Mouse (Mus musculus): ENCODE measurements around the gene Pomt2. TPM values are rescaled to one million over a fixed set of nuclear protein-coding genes. Genes with fewer than 3 reads are reported as not detected.

Gene Pomt2
- polyA plus RNA-seq (2015; fragmentation: Illumina TruSeq; extraction: RNeasy Lipid Tissue Mini Kit (QIAGEN cat#74804); ENCODE audit: insufficient read depth, low read depth, low replicate concordance) = 4.1 TPM

GRCm38 (mm10) chr12:87147395-87148089, at the start of gene Pomt2:
Gene Pomt2, minus strand, starts transcription at chr12:87147968.

GRCm38 (mm10) chr12:87146966-87147365, 802 bp downstream of the Pomt2 start, which contains the start of gene Gstz1:
Gene Gstz1, plus strand, starts transcription at chr12:87147165.

GRCm38 (mm10) chr12:87102165-87102631, 45.6 kb downstream of the Pomt2 start, which contains the start of gene Ngb:
Gene Ngb, minus strand, starts transcription at chr12:87102539.

Other genes starting within 250 kb of the Pomt2 start
- 3.3 TPM for gene Cipc, start 200.9 kb downstream of the Pomt2 start, polyA plus RNA-seq (2015; fragmentation: Illumina TruSeq; extraction: RNeasy Lipid Tissue Mini Kit (QIAGEN cat#74804); ENCODE audit: insufficient read depth, low read depth, low replicate concordance)
- gene Zdhhc22, start 157.5 kb downstream of the Pomt2 start, polyA plus RNA-seq (2015; fragmentation: Illumina TruSeq; extraction: RNeasy Lipid Tissue Mini Kit (QIAGEN cat#74804); ENCODE audit: insufficient read depth, low read depth, low replicate concordance) = 0.46 TPM
- 0.52 TPM for gene Tmem63c, start 126.6 kb downstream of the Pomt2 start, polyA plus RNA-seq (2015; fragmentation: Illumina TruSeq; extraction: RNeasy Lipid Tissue Mini Kit (QIAGEN cat#74804); ENCODE audit: insufficient read depth, low read depth, low replicate concordance)
- gene Ngb, start 45.4 kb downstream of the Pomt2 start, polyA plus RNA-seq (2015; fragmentation: Illumina TruSeq; extraction: RNeasy Lipid Tissue Mini Kit (QIAGEN cat#74804); ENCODE audit: insufficient read depth, low read depth, low replicate concordance) = 1.0 TPM
- gene Gstz1, start 803 bp downstream of the Pomt2 start, polyA plus RNA-seq (2015; fragmentation: Illumina TruSeq; extraction: RNeasy Lipid Tissue Mini Kit (QIAGEN cat#74804); ENCODE audit: insufficient read depth, low read depth, low replicate concordance) = 33.7 TPM
- gene Samd15, start 51.8 kb upstream of the Pomt2 start, polyA plus RNA-seq (2015; fragmentation: Illumina TruSeq; extraction: RNeasy Lipid Tissue Mini Kit (QIAGEN cat#74804); ENCODE audit: insufficient read depth, low read depth, low replicate concordance) = not detected
- gene Tmed8, start 52.5 kb upstream of the Pomt2 start, polyA plus RNA-seq (2015; fragmentation: Illumina TruSeq; extraction: RNeasy Lipid Tissue Mini Kit (QIAGEN cat#74804); ENCODE audit: insufficient read depth, low read depth, low replicate concordance) = 3.2 TPM
- gene Noxred1, start 90.8 kb upstream of the Pomt2 start, polyA plus RNA-seq (2015; fragmentation: Illumina TruSeq; extraction: RNeasy Lipid Tissue Mini Kit (QIAGEN cat#74804); ENCODE audit: insufficient read depth, low read depth, low replicate concordance) = 0.52 TPM
- 8.2 TPM for gene Vipas39, start 118.3 kb upstream of the Pomt2 start, polyA plus RNA-seq (2015; fragmentation: Illumina TruSeq; extraction: RNeasy Lipid Tissue Mini Kit (QIAGEN cat#74804); ENCODE audit: insufficient read depth, low read depth, low replicate concordance)
- 24.8 TPM for gene Ahsa1, start 118.5 kb upstream of the Pomt2 start, polyA plus RNA-seq (2015; fragmentation: Illumina TruSeq; extraction: RNeasy Lipid Tissue Mini Kit (QIAGEN cat#74804); ENCODE audit: insufficient read depth, low read depth, low replicate concordance)
- gene Ism2, start 151.7 kb upstream of the Pomt2 start, polyA plus RNA-seq (2015; fragmentation: Illumina TruSeq; extraction: RNeasy Lipid Tissue Mini Kit (QIAGEN cat#74804); ENCODE audit: insufficient read depth, low read depth, low replicate concordance) = not detected
- gene Sptlc2, start 240.4 kb upstream of the Pomt2 start, polyA plus RNA-seq (2015; fragmentation: Illumina TruSeq; extraction: RNeasy Lipid Tissue Mini Kit (QIAGEN cat#74804); ENCODE audit: insufficient read depth, low read depth, low replicate concordance) = 14.4 TPM